Mouse (Mus musculus): ENCODE measurements around the gene Ccdc33. TPM values are rescaled to one million over a fixed set of nuclear protein-coding genes. Genes with fewer than 3 reads are reported as not detected.

The Ccdc33 gene
- polyA plus RNA-seq, 1 experiment from 2014 or later, result not detected

GRCm38 (mm10) chr9:57992781-57993591 is 125.6 kb downstream of the Ccdc33 start:
- Histone ChIP-seq H3K4me3 (replicated peaks; ENCODE audit: low read length) (no peak overlapping the region), H3K9ac (ENCODE audit: low read length) (no peak overlapping the region)

DNA sequence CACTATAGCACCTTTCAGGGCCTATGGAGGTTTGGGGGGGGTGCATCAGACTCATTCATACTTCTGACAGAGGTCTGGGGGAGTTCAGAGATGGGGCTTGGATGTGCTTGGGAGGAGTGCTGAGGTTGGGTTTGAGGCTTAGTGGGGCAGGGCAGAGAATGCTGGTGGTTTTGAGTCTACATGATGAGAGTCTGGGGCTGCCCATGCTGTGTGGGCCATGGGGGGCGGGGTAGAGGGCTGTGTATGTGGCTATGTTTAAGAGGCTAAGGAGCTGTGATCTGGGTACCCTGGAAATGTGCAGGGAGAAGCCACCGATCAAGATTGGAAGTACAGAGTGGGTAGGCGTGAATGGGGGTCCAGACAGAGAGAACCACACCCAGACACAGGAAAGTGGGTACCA is 126.6 kb downstream of the Ccdc33 start:
- Histone ChIP-seq H3K4me1 (ENCODE audit: control insufficient read depth, insufficient read depth, low read length) (no peaks in the 10 kb centered on the region), H3K4me2 (ENCODE audit: low read depth, low read length) (no peak overlapping the region), H3K27me3 (ENCODE audit: control insufficient read depth, insufficient read depth, low read length) (peaks cover 3% of the 10 kb centered on the region), H3K4me3 (replicated peaks; ENCODE audit: low read length) (no peak overlapping the region), H3K27ac (ENCODE audit: low read length) (no peak overlapping the region), H3K9ac (ENCODE audit: low read length) (no peak overlapping the region), H3K9me3 (replicated peaks; ENCODE audit: control insufficient read depth, low read length) (no peaks in the 10 kb centered on the region), H3K36me3 (ENCODE audit: control insufficient read depth, insufficient read depth, low read length) (no peaks in the 10 kb centered on the region)
- WGBS, result 82% methylated on average over 3 of the region's 3 CpGs
- ATAC-seq (ENCODE audit: insufficient read depth, low FRiP score), result no peak

More at GRCm38 (mm10) chr9:57992781-57993591, 125.6 kb downstream of the Ccdc33 start:
- H3K4me2 ChIP-seq (ENCODE audit: low read depth, low read length), result no peak overlapping the region
- H3K27ac ChIP-seq (ENCODE audit: low read length), result no peak overlapping the region
- H3K4me1 ChIP-seq (ENCODE audit: control insufficient read depth, insufficient read depth, low read length), result peaks cover 5% of the 10 kb centered on the region; the same call in 1 of the 2 replicates
- ATAC-seq (ENCODE audit: insufficient read depth, low FRiP score), result no peak
- no peaks in the 10 kb centered on the region for H3K36me3 ChIP-seq (ENCODE audit: control insufficient read depth, insufficient read depth, low read length)
- H3K9me3 ChIP-seq (replicated peaks; ENCODE audit: control insufficient read depth, low read length), result no peaks in the 10 kb centered on the region
- WGBS, result 58% methylated on average over 8 of the region's 8 CpGs
- H3K27me3 ChIP-seq (ENCODE audit: control insufficient read depth, insufficient read depth, low read length), result peaks cover 3% of the 10 kb centered on the region

GRCm38 (mm10) chr9:57990438-57991110 is 128.0 kb downstream of the Ccdc33 start:
- Histone ChIP-seq H3K9me3 (replicated peaks; ENCODE audit: control insufficient read depth, low read length) (no peaks in the 10 kb centered on the region), H3K4me1 (ENCODE audit: control insufficient read depth, insufficient read depth, low read length) (no peaks in the 10 kb centered on the region), H3K9ac (ENCODE audit: low read length) (no peak overlapping the region), H3K4me3 (replicated peaks; ENCODE audit: low read length) (no peak overlapping the region), H3K27me3 (ENCODE audit: control insufficient read depth, insufficient read depth, low read length) (no peaks in the 10 kb centered on the region), H3K36me3 (ENCODE audit: control insufficient read depth, insufficient read depth, low read length) (no peaks in the 10 kb centered on the region), H3K27ac (ENCODE audit: low read length) (no peak overlapping the region), H3K4me2 (ENCODE audit: low read depth, low read length) (no peak overlapping the region)
- ATAC-seq (ENCODE audit: insufficient read depth, low FRiP score), result no peak
- WGBS, result 34% methylated on average over 10 of the region's 10 CpGs

- Histone ChIP-seq H3K27me3 (ENCODE audit: control insufficient read depth, insufficient read depth, low read length) (no peaks in the 10 kb centered on the region), H3K4me3 (replicated peaks; ENCODE audit: low read length) (no peak overlapping the region), H3K4me2 (ENCODE audit: low read depth, low read length) (no peak overlapping the region), H3K9me3 (replicated peaks; ENCODE audit: control insufficient read depth, low read length) (no peaks in the 10 kb centered on the region), H3K27ac (ENCODE audit: low read length) (no peak overlapping the region), H3K36me3 (ENCODE audit: control insufficient read depth, insufficient read depth, low read length) (no peaks in the 10 kb centered on the region), H3K9ac (ENCODE audit: low read length) (no peak overlapping the region), H3K4me1 (ENCODE audit: control insufficient read depth, insufficient read depth, low read length) (no peaks in the 10 kb centered on the region)
- 77% methylated on average over 6 of the region's 6 CpGs for WGBS
- no peak for ATAC-seq (ENCODE audit: insufficient read depth, low FRiP score)
Observed at GRCm38 (mm10) chr9:57989309-57989708, 129.3 kb downstream of the Ccdc33 start.

GRCm38 (mm10) chr9:57988098-57988497 is 130.5 kb downstream of the Ccdc33 start:
- Histone ChIP-seq H3K4me3 (replicated peaks; ENCODE audit: low read length) (no peak overlapping the region), H3K9me3 (replicated peaks; ENCODE audit: control insufficient read depth, low read length) (no peaks in the 10 kb centered on the region), H3K27me3 (ENCODE audit: control insufficient read depth, insufficient read depth, low read length) (no peaks in the 10 kb centered on the region), H3K27ac (ENCODE audit: low read length) (no peak overlapping the region), H3K9ac (ENCODE audit: low read length) (no peak overlapping the region), H3K36me3 (ENCODE audit: control insufficient read depth, insufficient read depth, low read length) (no peaks in the 10 kb centered on the region), H3K4me2 (ENCODE audit: low read depth, low read length) (no peak overlapping the region), H3K4me1 (ENCODE audit: control insufficient read depth, insufficient read depth, low read length) (no peaks in the 10 kb centered on the region)
- 83% methylated on average over 2 of the region's 2 CpGs for WGBS
- no peak for ATAC-seq (ENCODE audit: insufficient read depth, low FRiP score)

DNA sequence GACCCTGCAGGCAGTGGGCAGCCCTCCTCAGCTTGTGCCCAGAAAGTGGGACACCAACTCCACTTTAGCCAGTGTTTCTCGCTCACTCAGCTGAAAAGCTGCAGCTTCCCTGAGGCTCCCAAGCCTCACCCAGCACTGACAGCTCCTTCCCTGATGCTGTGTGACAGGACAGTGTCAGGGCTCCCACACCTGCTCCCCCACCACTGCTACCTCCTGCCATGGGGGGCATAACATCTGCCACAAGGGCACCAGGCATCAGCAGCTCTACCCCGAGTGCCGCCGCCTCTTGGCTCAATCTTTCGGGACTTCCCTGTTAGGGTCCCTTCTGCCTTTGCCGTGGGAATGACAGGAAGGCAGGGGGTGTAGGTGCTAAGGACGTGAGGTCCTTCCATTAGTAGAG is 132.3 kb downstream of the Ccdc33 start:
- no peaks in the 10 kb centered on the region for H3K9me3 ChIP-seq (replicated peaks; ENCODE audit: control insufficient read depth, low read length)
- no peaks in the 10 kb centered on the region for H3K4me1 ChIP-seq (ENCODE audit: control insufficient read depth, insufficient read depth, low read length)
- H3K36me3 ChIP-seq (ENCODE audit: control insufficient read depth, insufficient read depth, low read length), result no peaks in the 10 kb centered on the region
- 70% methylated on average over 7 of the region's 7 CpGs for whole genome bisulfite sequencing
- H3K4me3 ChIP-seq (replicated peaks; ENCODE audit: low read length), result no peak overlapping the region
- H3K4me2 ChIP-seq (ENCODE audit: low read depth, low read length), result no peak overlapping the region
- ATAC-seq (ENCODE audit: insufficient read depth, low FRiP score), result no peak
- H3K27me3 ChIP-seq (ENCODE audit: control insufficient read depth, insufficient read depth, low read length), result no peaks in the 10 kb centered on the region
- no peak overlapping the region for H3K27ac ChIP-seq (ENCODE audit: low read length)
- no peak overlapping the region for H3K9ac ChIP-seq (ENCODE audit: low read length)

DNA sequence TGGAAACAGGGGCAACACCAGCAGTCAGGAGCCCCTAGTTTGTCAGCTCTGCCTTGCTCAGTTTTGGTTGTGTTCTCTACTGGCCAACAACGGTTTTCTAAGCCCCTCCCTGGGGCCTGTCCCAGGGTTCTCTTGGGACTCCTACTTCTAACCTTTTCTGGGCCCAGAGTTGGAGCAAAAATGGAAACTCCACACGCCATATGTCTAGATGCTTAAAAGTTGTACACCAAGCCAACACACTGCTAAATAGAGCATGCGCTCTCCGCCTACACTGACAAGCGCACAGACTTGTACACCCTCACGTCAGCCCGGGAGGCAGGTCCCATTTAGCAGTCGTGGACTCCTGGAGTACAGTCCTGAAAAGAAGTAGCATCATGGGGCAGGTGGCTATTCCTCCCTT is 133.3 kb downstream of the Ccdc33 start:
- Histone ChIP-seq H3K4me3 (replicated peaks; ENCODE audit: low read length) (no peak overlapping the region), H3K4me2 (ENCODE audit: low read depth, low read length) (no peak overlapping the region), H3K4me1 (ENCODE audit: control insufficient read depth, insufficient read depth, low read length) (no peaks in the 10 kb centered on the region), H3K9me3 (replicated peaks; ENCODE audit: control insufficient read depth, low read length) (no peaks in the 10 kb centered on the region), H3K27ac (ENCODE audit: low read length) (no peak overlapping the region), H3K9ac (ENCODE audit: low read length) (no peak overlapping the region), H3K27me3 (ENCODE audit: control insufficient read depth, insufficient read depth, low read length) (no peaks in the 10 kb centered on the region), H3K36me3 (ENCODE audit: control insufficient read depth, insufficient read depth, low read length) (no peaks in the 10 kb centered on the region)
- WGBS, result 89% methylated on average over 8 of the region's 8 CpGs
- ATAC-seq (ENCODE audit: insufficient read depth, low FRiP score), result no peak

DNA sequence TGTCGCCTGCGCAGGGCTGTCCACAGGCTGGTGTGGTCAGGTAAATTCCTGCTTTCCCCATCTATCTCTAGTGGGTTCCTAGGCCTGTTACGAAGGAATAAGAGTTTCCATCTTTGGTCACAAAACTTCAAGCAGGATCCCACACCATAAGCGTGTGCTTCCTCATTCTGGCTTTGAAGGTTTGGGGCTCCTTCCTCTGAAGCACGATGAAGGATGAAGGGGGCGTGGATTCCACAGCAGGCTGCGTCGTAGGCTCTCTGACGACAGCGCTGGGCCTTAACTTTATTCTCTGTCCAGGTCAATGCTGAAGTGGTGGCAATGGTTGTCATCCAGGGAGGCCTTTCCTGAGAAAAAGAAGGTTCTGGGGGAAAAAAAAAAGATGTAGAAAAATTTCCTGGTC is 138.1 kb downstream of the Ccdc33 start:
- Histone ChIP-seq H3K27ac (ENCODE audit: low read length) (no peak overlapping the region), H3K4me2 (ENCODE audit: low read depth, low read length) (no peak overlapping the region), H3K4me3 (replicated peaks; ENCODE audit: low read length) (no peak overlapping the region), H3K27me3 (ENCODE audit: control insufficient read depth, insufficient read depth, low read length) (no peaks in the 10 kb centered on the region), H3K4me1 (ENCODE audit: control insufficient read depth, insufficient read depth, low read length) (no peaks in the 10 kb centered on the region), H3K9me3 (replicated peaks; ENCODE audit: control insufficient read depth, low read length) (no peaks in the 10 kb centered on the region), H3K36me3 (ENCODE audit: control insufficient read depth, insufficient read depth, low read length) (no peaks in the 10 kb centered on the region), H3K9ac (ENCODE audit: low read length) (no peak overlapping the region)
- WGBS, result 80% methylated on average over 10 of the region's 10 CpGs
- no peak for ATAC-seq (ENCODE audit: insufficient read depth, low FRiP score)

GRCm38 (mm10) chr9:57978858-57979257 is 139.8 kb downstream of the Ccdc33 start:
- no peaks in the 10 kb centered on the region for H3K36me3 ChIP-seq (ENCODE audit: control insufficient read depth, insufficient read depth, low read length)
- H3K9me3 ChIP-seq (replicated peaks; ENCODE audit: control insufficient read depth, low read length), result no peaks in the 10 kb centered on the region
- WGBS, result 51% methylated on average over 3 of the region's 3 CpGs
- no peak overlapping the region for H3K4me3 ChIP-seq (replicated peaks; ENCODE audit: low read length)
- H3K4me2 ChIP-seq (ENCODE audit: low read depth, low read length), result no peak overlapping the region
- H3K27me3 ChIP-seq (ENCODE audit: control insufficient read depth, insufficient read depth, low read length), result no peaks in the 10 kb centered on the region
- ATAC-seq (ENCODE audit: insufficient read depth, low FRiP score), result peak; percentile 33; the same call in 1 of the 2 replicates
- H3K27ac ChIP-seq (ENCODE audit: low read length), result no peak overlapping the region
- no peaks in the 10 kb centered on the region for H3K4me1 ChIP-seq (ENCODE audit: control insufficient read depth, insufficient read depth, low read length)
- H3K9ac ChIP-seq (ENCODE audit: low read length), result no peak overlapping the region
